Comparison of ENCODE assay signal across 23 mouse cellular contexts in the genomic region with DNA sequence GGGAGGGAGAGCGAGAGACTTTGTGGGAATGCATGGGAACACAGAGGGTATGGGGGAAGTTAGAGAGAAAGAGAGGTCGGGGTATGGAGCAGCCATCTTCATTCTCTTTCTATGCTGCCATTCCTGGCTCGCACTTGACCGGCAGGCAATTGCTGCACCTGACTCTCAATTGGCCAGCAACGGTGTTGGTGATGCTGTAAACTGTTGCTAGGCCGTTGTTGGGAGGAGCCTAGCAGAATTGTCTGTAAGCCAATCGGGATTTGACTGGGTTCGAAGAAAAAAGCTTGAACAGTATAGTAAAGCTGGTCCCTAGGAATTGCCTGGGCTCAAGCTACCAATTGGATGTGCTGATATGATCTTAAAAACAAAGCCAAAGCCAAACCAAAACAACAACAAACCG.
DNase-seq lines count a peak whose midpoint lies in the region; ATAC-seq and TF ChIP-seq lines count a peak whose summit lies in the region.
"Had no signal": no experiment of that assay in that cellular context is flagged by ENCODE, and none has a peak within 500 bp of the region (broad histone marks: within the 10 kb centered on the region; RNA-seq: fewer than 3 reads in every experiment).

No protein-coding gene starts in this region.

- H3K4me3 ChIP-seq in gastrocnemius, adult 2 months, result no peak overlapping the region
- no peak overlapping the region for H3K4me3 ChIP-seq in kidney, adult 2 months (ENCODE audit: insufficient read depth, low read depth, low read length)
- no peak overlapping the region for H3K4me3 ChIP-seq in kidney, embryonic 15.5 days (replicated peaks)
- H3K4me3 ChIP-seq: embryonic facial prominence, embryonic 12.5 days; embryonic facial prominence, embryonic 15.5 days; forebrain, embryonic 13.5 days had no signal

- H3K4me2 ChIP-seq in kidney, embryonic 15.5 days, result no peak overlapping the region
- H3K4me2 ChIP-seq: embryonic facial prominence, embryonic 12.5 days; embryonic facial prominence, embryonic 15.5 days; forebrain, embryonic 13.5 days; heart, embryonic 11.5 days; hindbrain, embryonic 14.5 days had no signal

- no peak for TF ChIP-seq POLR2A in kidney, adult 2 months (IDR thresholded peaks at IDR 0.05; ENCODE audit: low read depth, low read length)

- peaks cover 38% of the 10 kb centered on the region for H3K4me1 ChIP-seq in kidney, adult 2 months (ENCODE audit: control insufficient read depth, insufficient read depth, low read length)
- H3K4me1 ChIP-seq in kidney, embryonic 15.5 days, result peaks cover 34% of the 10 kb centered on the region

- TF ChIP-seq CTCF in gastrocnemius, adult 2 months (IDR thresholded peaks at IDR 0.05), result no peak
- no peak for TF ChIP-seq CTCF in kidney, adult 2 months (conservative IDR thresholded peaks at IDR 0.05; ENCODE audit: insufficient read depth, insufficient read length, low read depth, low read length)

- H3K27me3 ChIP-seq in kidney, adult 2 months (replicated peaks; ENCODE audit: control insufficient read depth, insufficient read depth, low read length), result no peaks in the 10 kb centered on the region
- H3K27me3 ChIP-seq in kidney, embryonic 15.5 days, result no peaks in the 10 kb centered on the region
- H3K27me3 ChIP-seq: CH12.LX; embryonic facial prominence, embryonic 12.5 days; embryonic facial prominence, embryonic 15.5 days; forebrain, embryonic 13.5 days had no signal

- no peaks in the 10 kb centered on the region for H3K9me3 ChIP-seq in kidney, embryonic 15.5 days (replicated peaks)
- H3K9me3 ChIP-seq: embryonic facial prominence, embryonic 12.5 days; embryonic facial prominence, embryonic 15.5 days; forebrain, embryonic 13.5 days had no signal

- H3K27ac ChIP-seq in gastrocnemius, adult 2 months, result peak overlapping the region; percentile 87
- H3K27ac ChIP-seq in kidney, adult 2 months (ENCODE audit: insufficient read depth, low read depth, low read length), result peak overlapping the region; percentile 79
- no peak overlapping the region for H3K27ac ChIP-seq in kidney, embryonic 15.5 days
- H3K27ac ChIP-seq: embryonic facial prominence, embryonic 12.5 days; embryonic facial prominence, embryonic 15.5 days; forebrain, embryonic 13.5 days; hindbrain, embryonic 14.5 days; hindbrain, postnatal 0 days had no signal

- H3K36me3 ChIP-seq in kidney, adult 2 months (ENCODE audit: control insufficient read depth, insufficient read depth, low read length), result no peaks in the 10 kb centered on the region
- no peaks in the 10 kb centered on the region for H3K36me3 ChIP-seq in kidney, embryonic 15.5 days
- H3K36me3 ChIP-seq: embryonic facial prominence, embryonic 12.5 days; embryonic facial prominence, embryonic 15.5 days had no signal

- no peak for DNase-seq in gastrocnemius, adult 2 months
- no peak for DNase-seq in gastrocnemius, postnatal 25 days
- DNase-seq in kidney, adult 2 months, result no peak
- DNase-seq in ES-CJ7 (ENCODE audit: low read depth, low spot score) (peak; percentile 42), ZHBTc4 (ENCODE audit: low read depth, low spot score) (peak; percentile 80)
- DNase-seq in spleen, postnatal 10 days (ENCODE audit: low spot score in 2 of 2), result no peak
- DNase-seq: adrenal gland, postnatal 36 days; B cell, adult 2 months; cerebellum, adult 11 months; cerebellum, adult 2 months; cerebellum, adult 9-11 months; cerebellum, postnatal 25 days had no signal

- H3K9ac ChIP-seq in kidney, embryonic 15.5 days, result no peak overlapping the region
- H3K9ac ChIP-seq: embryonic facial prominence, embryonic 12.5 days; embryonic facial prominence, embryonic 15.5 days; forebrain, embryonic 13.5 days; hindbrain, embryonic 14.5 days had no signal

- intact Hi-C loops in gastrocnemius, adult 2 months (cut with DNase I), result no loop called here

- no peak for ATAC-seq in kidney, embryonic 15.5 days (replicated peaks; ENCODE audit: low FRiP score)
- ATAC-seq: forebrain, embryonic 13.5 days; forebrain, embryonic 16.5 days; hindbrain, postnatal 0 days; inflammation-experienced regulatory T-cells, adult 6 months; intestine, embryonic 16.5 days had no signal

- WGBS in kidney, adult 2 months, result 70% methylated on average over 9 of the region's 9 CpGs
- WGBS in kidney, embryonic 15.5 days, result 59% methylated on average over 9 of the region's 9 CpGs

Comparison
In these comparisons a context has a peak if more than half of its experiments do, and no peak if none do; other contexts are left out.
1. DNase-seq: peak in ES-CJ7 (single experiment) and ZHBTc4 (single experiment); none in gastrocnemius, adult 2 months (single experiment), gastrocnemius, postnatal 25 days (single experiment), kidney, adult 2 months (single experiment) and spleen, postnatal 10 days (0 of 2).